Mouse (Mus musculus) thymus, postnatal 4 days (tissue): ENCODE data around the gene Agap1.

Experiments
- DNase-seq: peaks from one replicate; pipeline ENCODE4 v3.0.0; 2021

Gene Agap1

DNA sequence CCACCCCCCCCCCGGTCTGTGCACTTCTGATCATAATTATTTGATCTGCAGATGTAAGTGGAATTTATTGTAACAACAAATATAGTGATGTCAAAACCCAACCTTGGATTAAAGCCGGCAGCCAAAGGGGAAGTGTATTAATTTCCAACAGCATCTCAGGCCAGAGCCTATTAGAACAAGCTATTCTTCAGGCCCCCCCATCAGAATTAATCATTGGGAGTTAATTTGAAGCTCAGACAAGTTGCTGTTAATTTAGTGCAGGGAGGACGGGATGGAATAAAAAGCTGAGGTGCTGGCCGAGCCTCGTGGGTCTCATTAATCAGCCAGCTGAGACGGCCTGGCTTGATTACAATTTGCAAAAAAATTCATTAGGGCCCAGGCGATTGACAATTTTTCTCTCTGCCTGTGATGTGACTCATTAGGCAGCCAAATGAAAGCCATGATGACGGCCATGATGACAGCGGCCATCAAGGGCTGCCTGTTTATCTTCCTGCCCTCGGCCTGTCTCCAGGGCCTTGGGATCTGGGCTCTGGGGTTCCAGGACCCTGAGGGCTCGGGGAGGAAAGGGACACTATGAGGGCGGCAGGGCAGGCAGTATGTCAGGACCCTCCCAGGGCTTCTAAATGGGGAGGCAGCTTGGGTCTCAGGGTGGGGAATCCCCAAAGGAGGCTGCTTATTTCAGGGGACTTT is 471.0 kb downstream of the Agap1 start:
- DNase-seq = no peak

DNA sequence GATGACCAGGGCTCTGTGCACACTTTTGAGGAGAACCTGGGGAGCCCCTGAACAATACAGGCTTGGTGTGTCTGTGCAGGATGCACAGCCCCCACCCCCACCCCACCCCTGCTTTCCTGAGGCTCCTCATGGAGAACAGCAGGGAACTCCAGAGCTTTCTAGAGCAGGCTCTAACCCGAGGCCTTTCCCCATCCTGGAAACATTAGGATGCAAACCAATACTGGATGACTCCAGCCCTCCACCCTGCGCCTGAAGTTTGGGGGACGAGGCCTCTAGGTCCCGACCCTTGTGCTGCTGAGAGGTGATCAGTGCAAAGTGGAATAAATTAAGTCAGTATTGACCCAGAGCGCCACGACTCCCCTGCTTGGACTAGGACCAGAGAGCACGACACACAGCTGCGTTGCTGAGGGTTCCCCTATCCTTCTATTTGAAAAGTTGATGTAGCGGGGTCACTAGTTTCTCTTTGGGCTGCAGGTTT is 472.0 kb downstream of the Agap1 start:
- no peak for DNase-seq

DNA sequence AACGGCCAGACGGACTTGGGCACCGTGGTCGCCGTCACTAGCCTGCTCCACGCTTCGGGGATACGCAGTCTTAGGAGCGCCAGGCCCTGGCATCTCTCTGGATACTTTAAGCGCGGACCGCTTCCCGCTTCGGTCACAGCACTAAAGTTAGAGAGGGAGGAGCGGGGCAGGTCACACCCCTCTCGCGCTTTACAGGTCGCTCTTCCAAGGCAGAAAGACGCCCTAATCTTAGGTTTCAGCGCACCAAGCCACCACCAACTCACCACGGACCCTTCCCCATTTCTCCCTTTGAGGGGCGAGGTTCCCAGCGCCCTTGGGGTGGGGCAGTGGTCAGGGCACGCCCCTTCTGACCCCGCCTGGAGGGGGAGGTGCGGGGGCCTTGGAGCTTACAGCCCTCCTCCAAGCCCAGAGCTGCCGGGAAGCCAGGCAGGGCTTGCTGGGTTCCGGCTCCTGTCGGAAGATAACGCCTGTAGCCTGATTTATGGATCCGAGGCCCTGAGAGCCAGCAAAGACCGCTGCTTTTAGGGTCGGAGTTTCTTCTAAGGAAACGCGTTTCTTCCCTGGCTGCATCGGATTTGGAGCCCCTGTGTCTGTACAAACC is 472.6 kb downstream of the Agap1 start:
- DNase-seq = no peak

DNA sequence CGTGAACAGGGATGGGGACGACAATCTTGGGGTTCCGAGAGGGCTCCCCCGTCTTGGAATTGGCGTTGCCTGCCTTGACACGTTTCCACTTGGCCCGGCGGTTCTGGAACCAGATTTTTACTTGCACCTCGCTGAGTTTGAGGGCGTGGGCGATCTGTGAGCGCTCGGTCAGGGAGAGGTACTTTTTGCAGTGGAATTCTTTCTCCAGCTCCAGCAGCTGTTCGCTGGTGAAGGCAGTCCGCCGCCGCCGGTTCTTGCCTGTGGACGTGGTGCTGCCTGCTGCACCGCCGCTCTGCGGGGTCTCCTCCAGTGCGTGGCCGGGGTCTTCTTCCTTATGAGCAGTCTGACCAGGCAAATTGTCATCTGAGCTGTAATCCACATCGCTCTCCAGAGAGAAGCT is 474.1 kb downstream of the Agap1 start:
- DNase-seq = no peak

DNA sequence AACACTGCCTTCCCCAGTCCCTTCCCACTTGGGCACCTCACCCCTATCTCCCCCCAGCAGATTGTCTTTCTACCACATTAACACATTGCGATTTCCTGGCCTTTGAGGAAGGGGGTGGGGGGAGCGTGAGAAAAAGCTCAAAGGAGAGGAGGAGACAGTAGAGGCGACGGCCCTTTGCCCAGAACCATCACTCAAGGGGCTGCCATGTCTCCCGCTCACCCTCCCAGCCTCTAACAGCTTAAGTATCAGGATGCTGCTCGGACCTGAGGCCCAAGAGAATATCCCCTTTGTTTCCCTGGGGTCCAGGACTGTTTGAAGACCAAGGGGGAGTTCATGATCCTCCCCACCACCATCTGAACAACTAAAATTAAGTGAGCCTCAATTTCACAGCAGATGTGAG is 474.6 kb downstream of the Agap1 start:
- DNase-seq = no peak

DNA sequence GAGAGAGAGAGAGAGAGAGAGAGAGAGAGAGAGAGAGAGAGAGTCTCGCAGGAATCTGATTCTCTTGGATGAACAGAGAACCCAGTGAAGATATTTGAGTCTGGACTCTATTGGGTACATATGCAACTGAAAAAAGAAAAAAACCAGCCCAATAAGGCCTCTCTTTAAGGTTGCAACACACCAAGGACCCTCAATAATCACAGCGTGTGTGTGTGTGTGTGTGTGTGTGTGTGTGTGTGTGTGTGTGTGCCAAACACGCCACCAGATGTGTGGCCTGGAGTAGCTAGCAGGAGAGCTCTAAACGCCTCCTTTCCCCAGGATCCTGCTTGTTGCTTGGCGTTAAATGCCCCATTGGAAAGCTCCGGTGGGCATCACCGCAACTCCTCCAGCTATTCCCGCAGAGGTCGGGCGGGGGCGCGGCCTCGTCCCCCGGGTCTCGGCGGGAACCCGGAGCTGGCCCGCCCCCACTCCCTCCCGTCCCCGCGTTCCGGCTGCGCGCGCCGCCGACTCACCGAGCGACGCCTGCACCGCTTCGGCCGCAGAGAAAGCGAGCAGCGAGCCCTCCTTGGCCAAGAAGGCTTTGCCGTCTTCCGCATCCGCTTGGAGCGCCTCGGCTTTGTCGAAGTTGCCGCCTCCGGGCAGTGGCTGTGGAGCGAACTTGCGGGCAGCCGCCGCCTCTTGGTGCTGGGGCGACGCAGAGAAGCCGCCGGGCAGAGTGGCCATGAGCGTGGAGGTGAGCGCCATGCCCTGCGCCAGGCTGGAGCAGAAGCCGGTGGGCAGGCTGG is 475.3 kb downstream of the Agap1 start:
- DNase-seq = peak; percentile 23

DNA sequence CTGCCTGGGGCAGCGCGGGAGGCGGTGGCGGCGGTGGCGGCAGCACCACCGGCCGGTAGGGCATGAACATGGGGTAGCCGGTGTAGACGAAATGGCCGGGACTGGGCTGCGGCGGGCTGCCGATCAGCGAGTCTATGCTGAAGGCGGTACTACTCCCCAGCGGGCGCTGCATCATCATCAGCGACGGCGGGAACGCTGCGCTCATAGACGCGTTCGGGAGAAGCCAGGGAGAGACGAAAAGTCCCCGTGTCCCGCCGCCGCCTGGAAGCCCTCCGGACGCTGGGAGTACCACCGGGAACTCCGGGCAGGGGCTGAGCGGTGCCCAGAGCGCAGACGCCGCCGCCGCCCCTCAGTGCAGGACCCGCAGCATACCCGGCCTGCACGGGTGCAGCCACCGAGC is 475.9 kb downstream of the Agap1 start:
- no peak for DNase-seq

DNA sequence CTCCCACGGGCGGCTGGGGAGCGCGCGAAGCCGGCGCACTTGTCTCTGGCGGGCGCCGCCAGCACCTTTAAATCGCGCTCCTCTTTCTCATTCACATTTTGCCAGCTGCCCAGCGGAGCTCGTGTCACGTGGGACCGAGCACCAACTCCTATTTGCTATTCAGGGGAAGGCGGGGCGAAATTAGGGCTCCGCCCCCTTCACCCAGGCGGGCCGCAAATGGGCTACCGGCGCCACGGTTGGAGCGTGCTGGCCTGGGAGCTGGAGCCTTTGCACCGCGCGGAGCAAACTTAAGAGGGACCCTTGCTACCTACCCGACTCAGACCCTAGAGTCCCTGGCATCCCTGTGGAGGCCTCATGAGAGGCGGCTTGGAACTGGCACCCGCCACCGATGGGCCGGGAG is 476.5 kb downstream of the Agap1 start, which contains the start of gene Gbx2:
Gbx2 (minus strand) TSS at position 60 of the 400 bp plus-strand sequence.
- peak; percentile 51 for DNase-seq

DNA sequence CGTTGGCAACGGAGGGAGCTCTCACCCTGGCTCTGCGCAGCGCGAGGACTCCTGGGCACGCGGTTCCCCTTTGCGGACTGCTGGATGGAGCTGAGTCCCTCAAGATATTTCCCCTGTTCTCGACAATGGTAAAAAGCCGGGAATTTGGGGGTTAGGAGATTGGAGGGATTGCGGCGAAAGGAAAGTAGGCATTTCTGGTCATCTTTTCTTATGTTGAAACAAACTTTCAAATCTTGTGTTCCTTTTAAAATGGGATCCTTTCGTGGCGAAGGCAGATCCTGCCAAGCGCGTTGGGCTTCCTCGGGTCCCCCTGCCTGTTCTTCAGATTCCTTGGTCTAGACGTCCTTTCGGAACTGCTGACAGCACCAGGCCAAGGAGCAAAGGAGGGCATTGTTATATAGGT is 477.4 kb downstream of the Agap1 start:
- no peak for DNase-seq

DNA sequence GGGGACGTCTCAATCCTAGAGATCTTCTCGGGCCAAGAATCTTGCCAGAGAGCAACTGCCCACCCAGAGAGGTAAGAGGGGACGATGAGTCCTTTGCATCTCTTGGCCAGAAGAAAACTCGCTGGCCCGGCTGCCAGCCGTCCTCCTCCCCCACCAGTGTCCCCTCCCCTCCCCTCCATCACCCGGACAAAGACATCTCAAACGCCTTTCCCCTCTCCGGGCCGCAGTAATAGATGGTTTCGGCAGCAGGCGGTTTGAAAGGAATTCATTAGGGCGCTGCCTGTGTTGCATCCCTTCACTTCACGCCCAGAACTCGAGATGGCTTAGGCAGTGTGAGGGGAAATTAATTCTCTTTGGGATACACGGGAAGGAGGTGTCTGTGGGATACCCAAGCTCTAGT is 478.0 kb downstream of the Agap1 start:
- no peak for DNase-seq

DNA sequence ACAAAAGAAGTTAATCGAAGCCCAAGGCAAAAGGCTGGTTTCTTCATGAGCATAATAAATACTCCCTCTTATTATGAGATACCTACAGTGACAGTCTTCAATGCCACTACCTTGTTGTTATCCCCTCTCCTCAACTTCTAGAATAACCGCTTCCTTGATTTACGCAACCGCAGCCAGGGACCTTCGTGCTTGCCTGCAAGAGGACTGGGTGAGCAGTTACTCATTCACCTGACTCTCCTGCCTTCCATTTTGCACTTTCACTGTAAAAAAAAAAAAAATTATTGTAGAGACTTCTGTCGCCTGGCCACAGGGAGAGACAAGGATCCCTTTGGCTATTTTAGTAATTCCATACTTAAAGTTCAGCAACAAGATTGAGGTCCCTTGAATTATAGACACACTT is 478.4 kb downstream of the Agap1 start:
- DNase-seq = no peak

DNA sequence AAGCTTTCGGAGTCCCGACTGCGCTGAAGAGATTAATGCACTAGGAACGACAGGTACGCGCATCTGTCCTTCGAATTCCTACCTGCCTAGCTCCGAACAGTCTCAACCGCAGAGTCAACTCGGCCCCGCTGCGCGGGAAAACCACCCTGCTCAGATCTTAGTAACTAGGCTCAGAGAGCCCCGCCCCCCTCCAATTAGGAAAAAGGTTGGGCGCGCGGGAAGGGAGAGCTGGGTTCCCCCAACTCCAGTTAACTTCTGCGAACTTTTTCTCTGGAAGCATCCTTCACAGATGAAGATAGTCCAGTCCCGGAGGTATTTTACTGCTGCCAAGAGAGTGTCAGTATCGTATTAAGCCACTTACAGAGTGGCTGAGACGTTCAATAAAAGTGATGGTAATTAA is 479.2 kb downstream of the Agap1 start:
- no peak for DNase-seq

DNA sequence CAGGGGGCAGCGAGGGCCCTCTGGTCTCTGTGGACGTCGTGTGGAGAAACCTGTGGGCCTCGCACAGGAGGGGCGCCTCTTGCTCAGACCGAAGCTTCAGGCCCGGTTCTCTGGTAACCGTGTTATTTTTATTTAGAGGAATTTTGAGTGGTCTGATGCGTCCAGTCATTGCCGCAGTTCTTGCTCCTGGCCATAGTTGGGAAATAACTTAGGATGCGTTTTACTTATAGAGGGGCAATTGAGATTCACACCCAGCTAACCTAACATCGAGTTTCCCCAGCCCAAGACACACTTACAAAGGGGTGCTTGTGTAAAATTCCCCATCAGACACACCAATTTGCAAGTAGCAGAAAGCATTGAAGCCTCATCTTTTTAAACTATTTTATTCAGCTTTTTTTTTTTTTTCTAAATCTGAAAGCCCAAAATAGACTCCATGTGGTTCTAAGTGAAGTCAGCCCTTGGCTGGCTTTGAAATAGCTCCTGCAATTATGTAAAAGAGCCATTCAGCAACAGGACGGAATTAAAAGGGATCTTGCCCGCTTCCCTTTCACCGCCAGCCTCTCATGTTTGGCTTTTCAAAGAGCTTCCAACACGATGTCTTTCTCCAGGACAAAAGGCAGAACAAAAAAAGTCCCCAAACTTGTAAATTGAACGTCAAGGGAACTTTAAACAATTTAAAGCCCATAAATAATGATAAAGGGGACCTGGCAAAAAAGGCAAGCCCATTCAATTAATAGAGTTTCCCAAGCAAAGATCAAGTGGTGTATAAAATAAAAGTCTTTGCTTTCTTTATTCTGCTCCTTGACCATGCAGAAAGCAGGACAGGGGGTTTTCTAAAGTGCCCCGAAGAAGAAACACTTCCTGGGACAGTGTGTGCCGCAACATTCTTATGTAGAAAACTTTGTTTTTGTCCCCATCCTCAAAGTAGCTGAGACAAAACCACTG is 480.0 kb downstream of the Agap1 start:
- DNase-seq = no peak

DNA sequence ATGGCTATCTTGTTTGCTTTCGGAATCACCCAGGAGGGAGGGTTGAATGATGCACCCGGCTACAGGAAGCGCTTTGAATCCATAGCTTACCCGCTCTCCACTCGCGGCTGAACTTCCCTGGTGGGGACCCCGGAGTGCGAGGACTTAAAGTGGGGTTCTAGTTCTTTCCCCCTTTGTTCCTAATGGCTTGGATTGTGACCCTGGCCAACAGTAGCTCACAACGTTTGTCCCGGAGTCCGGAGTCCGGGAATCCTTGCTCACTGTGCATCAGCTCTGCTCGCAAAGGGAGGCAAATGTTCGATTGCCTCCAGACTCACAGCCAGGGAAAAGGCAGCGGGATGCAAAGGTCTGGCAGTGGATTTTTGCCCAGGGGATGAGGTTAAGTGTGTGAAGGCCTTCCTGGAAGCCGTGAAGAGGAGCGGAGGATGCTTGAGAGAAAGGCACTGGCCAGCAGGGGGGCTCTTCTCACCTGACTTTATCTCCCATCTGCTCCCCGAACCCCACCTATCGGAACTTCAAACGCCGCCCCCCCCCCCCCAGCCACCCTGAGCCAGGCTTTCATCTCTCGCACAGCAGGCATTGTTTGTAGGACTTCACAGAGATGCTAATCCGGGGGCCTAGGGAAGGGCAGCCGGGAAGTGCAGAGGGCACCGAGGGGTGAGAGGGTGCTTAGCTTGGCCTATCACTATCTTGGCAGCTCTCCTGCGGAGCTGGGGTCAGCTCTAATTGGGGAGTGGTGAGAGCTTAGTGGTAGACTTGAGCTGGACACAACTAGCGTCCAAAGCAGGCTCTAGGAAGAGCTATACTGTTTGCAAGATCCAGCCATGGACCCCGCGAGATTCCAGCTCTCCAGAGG is 481.1 kb downstream of the Agap1 start:
- DNase-seq = no peak

DNA sequence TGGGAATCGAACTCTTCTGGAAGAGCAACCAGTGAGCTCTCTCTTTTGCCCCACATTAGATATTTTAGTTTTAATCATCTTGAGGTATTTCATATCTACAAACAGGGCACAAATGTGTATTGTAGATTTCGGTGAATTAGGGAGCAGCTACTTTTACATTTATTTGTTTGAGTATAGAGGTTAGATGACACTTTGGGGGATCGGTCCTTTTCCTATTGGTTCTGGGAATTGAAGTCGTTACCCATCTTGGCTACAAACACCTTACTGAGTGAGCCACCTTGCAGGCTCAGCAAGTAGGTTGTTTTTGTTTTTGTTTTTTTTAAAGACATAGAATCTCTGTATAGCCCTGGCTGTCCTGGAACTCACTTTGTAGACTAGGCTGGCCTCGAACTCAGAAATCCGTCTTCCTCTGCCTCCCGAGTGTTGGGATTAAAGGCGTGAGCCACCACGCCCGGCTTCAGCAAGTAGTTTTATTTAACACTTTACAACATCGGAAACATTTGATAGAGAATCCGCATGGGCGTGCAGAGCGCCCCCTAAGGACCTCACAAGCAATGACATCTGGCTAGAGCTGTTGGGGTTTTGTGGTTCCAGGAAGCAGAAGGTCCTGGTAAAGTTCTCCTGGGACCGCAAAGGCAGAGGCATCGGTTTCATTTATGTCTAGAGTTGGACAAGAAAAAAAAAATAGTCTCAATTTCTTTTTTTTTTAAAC is 484.4 kb downstream of the Agap1 start:
- DNase-seq = no peak

DNA sequence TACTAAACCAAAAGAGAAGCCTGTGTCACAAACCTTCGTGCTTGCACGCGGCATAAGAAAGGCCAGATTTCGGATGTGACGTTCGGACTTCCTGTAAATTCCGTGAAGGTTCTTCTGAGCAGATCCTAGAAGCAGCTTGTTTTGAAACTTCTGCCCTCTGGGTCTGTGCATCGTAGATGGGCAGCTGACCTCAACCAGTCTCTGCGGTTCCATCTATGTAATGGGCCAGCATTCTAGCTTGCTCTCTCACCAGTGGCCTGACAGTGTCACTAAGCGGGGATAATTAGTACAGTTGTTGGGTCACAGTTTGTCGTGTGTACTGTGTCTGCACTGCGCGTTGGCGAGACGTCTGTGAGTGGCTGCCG is 485.0 kb downstream of the Agap1 start:
- DNase-seq = no peak

DNA sequence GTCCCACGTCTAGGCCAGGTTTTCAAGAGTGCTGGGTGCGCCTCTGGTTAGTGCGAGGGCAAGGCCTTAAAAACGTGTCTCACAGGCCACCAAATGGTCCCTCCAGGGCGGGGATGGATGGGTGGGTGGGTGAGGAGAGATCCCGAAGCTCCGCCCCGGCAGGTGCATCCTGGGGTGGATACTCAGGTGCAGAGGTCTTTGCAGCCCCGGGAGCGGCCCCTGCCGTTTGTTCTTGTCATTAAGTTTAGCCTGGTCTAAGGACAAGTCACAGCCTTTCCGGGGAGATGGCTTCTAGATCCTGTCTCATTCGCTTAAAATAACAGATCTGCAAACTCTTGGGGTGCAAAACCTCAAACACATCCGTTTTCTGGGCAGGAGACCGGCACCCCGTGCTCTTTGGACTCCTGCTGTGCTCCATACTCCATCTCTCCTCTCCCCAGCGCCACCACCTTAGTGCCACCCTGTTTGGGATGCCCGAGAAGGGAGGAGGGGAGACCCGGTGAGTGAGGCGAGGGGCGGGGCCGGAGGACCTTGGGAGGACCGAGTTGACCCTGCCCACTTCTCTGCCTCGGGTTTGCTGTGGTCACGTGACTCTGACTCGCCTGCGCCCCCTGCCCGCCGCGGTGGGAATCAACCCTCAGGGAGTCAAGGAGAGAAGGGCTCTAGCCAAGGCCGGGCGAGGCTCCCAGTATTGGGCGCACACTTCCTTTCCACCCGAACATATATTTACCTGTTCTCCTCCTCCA is 485.5 kb downstream of the Agap1 start:
- peak; percentile 80 for DNase-seq

DNA sequence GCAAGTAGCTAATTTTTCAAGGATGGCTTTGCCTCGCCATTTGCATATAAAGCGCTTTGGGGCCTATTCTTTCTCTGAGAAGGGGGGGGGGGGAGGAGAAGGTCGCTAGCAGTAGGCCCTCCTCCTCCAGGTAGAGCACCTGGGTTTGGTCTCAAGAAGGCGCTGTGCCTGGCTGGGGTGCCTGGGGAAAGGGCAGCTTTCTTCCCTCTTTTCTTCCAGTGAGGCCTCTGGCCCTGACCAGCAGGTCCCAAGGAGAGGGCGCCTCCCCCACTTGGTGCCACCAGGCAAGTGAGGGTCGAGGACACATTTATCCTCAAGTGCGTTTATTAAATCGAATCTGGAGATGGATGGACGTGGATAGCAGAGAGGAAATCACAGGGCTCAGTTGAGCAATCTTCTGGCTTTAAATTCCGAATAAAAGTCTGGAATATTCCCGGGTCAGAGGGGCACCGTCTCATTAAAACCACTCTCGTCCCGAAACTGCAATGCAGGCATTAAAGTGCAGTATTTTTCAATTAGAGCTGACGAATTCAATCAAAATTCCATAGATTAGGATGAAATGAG is 486.4 kb downstream of the Agap1 start:
- DNase-seq = no peak

DNA sequence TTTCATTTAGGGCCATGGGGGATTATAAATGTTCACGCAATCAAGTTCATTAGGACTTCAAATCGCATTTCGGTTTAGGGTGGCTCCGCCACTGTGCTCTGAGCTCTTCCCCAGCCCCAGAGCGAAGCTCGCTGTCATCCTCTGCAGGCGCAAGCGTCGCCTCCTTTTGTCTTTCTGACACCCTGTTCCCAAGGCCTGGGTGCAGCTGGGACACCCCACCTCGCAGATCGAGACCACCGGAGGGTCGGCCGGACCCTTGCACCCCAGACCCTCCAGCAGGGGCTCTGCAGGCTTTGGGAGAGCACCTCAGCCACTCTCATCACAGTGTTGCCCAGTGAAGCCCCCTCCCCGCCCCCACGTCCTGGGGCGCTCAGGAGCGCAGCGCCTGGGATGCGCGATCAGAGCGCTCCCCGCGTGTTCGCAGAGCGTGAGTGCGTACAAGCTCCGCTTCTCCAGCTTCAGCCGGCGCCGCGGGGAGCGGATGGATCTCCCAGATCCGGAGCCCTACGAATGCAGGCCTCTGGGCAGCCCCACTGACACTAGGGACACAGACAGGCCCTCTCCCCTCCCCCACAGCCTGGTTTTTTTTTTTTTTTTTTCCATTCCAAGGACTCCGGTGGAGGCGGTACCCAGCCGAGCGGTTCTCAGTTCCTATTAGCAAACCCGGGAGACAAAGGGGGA is 487.2 kb downstream of the Agap1 start:
- no peak for DNase-seq
